Mouse (Mus musculus) skeletal muscle tissue, adult 2 months (tissue): ENCODE measurements around the gene Arl4a.

Experiments used
- DNase-seq: peaks from one replicate; pipeline ENCODE4 v3.0.0-alpha.2; 2012; ENCODE audit warnings: low read depth, low spot score

Gene Arl4a

GRCm38 (mm10) chr12:40037876-40038463 lies at the start of gene Arl4a:
Gene Arl4a, minus strand, starts transcription at chr12:40038025.
- peak; percentile 77 for DNase-seq

- DNase-seq = no peak
Observed at GRCm38 (mm10) chr12:40085731-40086322, 48.0 kb upstream of the Arl4a start.

- DNase-seq = peak; percentile 5
Observed at GRCm38 (mm10) chr12:40082453-40083238, 44.8 kb upstream of the Arl4a start.

- no peak for DNase-seq
Observed at GRCm38 (mm10) chr12:40082048-40082447, 44.2 kb upstream of the Arl4a start.

GRCm38 (mm10) chr12:40073660-40074059 lies 35.8 kb upstream of the Arl4a start:
- DNase-seq = no peak

- no peak for DNase-seq
Observed at GRCm38 (mm10) chr12:40047024-40047423, 9.2 kb upstream of the Arl4a start.

- DNase-seq = no peak
Observed at GRCm38 (mm10) chr12:40043816-40044585, 6.2 kb upstream of the Arl4a start.

GRCm38 (mm10) chr12:40040067-40040466 lies 2.2 kb upstream of the Arl4a start:
- no peak for DNase-seq

GRCm38 (mm10) chr12:40037226-40037813 lies 505 bp downstream of the Arl4a start:
- DNase-seq = peak; percentile 95

GRCm38 (mm10) chr12:40036666-40037065 lies 1.2 kb downstream of the Arl4a start:
- DNase-seq = no peak

GRCm38 (mm10) chr12:40035506-40035905 lies 2.3 kb downstream of the Arl4a start:
- no peak for DNase-seq

- DNase-seq = no peak
Observed at GRCm38 (mm10) chr12:40029201-40029600, 8.6 kb downstream of the Arl4a start.

GRCm38 (mm10) chr12:40027846-40028245 lies 10.0 kb downstream of the Arl4a start:
- DNase-seq = no peak

- DNase-seq = no peak
Observed at GRCm38 (mm10) chr12:40027444-40027843, 10.4 kb downstream of the Arl4a start.

- no peak for DNase-seq
Observed at GRCm38 (mm10) chr12:40023918-40024317, 13.9 kb downstream of the Arl4a start.

- DNase-seq = no peak
Observed at GRCm38 (mm10) chr12:40023014-40023642, 14.7 kb downstream of the Arl4a start.

- DNase-seq = no peak
Observed at GRCm38 (mm10) chr12:40022344-40022743, 15.5 kb downstream of the Arl4a start.

GRCm38 (mm10) chr12:40017955-40018505 lies 19.8 kb downstream of the Arl4a start:
- DNase-seq = no peak

GRCm38 (mm10) chr12:40016648-40017460 lies 21.0 kb downstream of the Arl4a start:
- DNase-seq = peak; percentile 76

GRCm38 (mm10) chr12:40016068-40016467 lies 21.8 kb downstream of the Arl4a start:
- no peak for DNase-seq
